Mouse (Mus musculus) ZHBTc4 (cell line): ENCODE results near the gene Vps13d.
"Not testable (repeated sequence)": the region's sequence is repeated elsewhere in the genome, so short reads cannot be mapped to it uniquely, and the experiment has no call there.

Experiments
- DNase-seq: peaks from one replicate; pipeline ENCODE4 v3.0.0-alpha.2; 2011; ENCODE audit warnings: low read depth, low spot score

The Vps13d gene

GRCm38 (mm10) chr4:145211076-145211475, 16.3 kb upstream of the Vps13d start:
- DNase-seq = no peak

DNA sequence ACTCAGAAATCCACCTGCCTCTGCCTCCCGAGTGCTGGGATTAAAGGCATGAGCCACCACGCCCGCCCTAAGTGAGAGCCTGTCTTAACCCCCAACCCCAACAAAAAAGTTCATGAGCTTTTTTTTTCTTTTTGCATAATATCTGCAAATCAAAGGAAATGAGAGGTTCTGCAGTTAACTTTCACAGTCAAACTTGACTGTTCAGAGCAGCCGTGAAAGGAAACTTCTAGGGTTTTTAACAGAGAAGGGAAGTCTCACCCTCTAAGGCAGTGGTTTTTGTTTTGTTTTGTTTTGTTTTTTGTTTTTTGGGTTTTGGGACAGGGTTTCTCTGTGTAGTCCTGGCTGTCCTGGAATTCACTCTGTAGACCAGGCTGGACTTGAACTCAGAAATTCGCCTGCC, 15.8 kb upstream of the Vps13d start:
- no peak for DNase-seq

GRCm38 (mm10) chr4:145209690-145210088, 14.9 kb upstream of the Vps13d start:
- DNase-seq = peak; percentile 84

GRCm38 (mm10) chr4:145209076-145209689, 14.4 kb upstream of the Vps13d start:
- no peak for DNase-seq

DNA sequence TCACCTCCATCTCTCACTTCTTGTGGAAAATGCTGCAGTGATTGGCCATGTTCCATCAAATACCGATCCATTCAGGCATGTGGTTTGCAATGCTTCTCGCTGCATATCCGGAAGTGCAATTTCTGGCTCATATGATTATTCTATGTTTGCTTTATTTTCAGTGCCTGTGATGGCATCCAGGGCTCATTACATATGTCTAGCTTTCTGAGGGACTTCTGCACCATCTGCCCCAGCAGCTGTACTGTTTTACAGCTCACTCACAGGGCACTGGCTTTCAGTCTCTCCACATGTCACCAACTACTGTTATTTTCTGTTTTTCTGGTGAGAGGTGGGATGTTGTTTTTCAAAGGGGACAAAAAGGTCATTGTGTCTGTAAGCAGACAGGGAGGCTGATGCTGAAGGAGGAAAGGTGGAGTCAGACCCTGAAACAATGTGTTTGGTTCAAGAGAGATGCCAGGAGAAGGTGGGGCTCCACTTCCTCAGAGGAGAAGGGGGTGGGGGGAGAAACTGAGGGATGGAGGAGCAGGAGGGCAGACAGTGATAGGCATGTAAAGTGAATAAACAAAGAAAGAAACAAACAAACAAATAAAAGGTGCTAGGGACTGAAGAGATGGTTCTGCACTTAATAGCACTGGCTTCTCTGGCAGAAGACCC, 13.0 kb upstream of the Vps13d start:
- peak; percentile 75 for DNase-seq

GRCm38 (mm10) chr4:145204779-145205178, 10.0 kb upstream of the Vps13d start:
- DNase-seq = no peak

GRCm38 (mm10) chr4:145203305-145203704, 8.5 kb upstream of the Vps13d start:
- no peak for DNase-seq

GRCm38 (mm10) chr4:145201424-145201823, 6.6 kb upstream of the Vps13d start:
- no peak for DNase-seq

GRCm38 (mm10) chr4:145199982-145200699, 5.3 kb upstream of the Vps13d start:
- peak; percentile 46 for DNase-seq

- peak; percentile 70 for DNase-seq
Observed at GRCm38 (mm10) chr4:145196586-145196985, 1.8 kb upstream of the Vps13d start.

DNA sequence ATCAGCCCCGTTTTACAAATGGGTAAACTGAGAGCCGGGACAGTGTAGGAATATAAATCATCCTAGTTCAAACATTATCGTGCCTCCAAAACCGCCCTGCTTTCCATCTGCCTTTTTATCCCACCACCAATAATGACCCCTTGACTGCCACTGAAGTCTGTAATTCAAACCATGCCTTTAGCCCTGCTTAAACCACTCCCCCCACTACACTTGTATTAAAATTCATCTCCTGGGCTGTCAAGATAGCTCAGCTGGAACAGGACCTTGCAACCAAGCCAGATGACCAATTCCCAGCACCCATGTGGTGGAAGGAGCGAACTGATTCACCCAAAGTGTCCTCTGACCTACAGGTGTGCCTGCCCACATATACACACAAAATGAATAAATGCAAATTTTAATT, 367 bp upstream of the Vps13d start:
- DNase-seq = no peak

DNA sequence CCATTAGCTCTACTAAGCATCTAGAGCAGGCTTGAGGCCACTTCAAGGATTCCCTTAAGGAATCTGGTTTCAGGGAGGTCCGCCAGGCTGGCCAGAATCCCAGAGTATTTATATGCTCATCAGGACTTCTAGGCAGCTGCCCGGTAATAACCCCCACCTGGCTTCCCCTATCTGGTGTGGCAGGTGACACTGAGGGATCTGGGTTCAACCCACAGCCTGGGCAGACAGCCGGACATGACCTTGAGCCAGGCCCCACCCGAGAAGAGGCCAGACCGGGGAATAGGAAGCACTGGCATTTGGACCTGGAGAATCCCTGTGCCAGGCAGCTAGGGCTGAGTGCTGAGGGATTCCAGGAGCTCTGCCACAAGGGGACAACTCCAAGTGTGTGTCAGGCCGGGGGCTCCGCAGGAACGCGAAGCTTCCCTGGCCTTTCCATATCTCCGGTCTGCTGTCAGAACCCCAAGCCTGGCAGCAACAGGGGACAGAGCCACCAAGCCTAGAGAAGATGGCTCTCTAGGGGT, 754 bp downstream of the Vps13d start:
- peak; percentile 46 for DNase-seq

DNA sequence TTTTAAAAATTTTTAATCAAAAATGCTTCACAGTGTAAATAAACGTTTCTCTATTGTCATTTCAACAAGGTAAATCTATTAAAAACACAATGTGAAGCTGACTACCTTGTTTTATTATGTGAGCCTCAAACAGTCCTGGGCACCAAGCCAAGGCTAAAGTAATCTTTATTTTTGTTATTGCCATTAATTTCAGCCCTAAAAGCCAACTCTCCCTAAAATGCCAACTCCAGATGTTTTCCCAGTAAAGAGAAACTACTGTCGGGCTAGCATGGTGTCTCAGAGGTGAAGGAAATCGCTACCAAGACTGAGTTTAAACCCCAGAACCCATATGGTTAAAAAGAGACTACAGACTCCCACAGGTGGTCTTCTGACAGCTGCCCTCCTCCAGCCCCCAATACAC, 1.4 kb downstream of the Vps13d start:
- no peak for DNase-seq

DNA sequence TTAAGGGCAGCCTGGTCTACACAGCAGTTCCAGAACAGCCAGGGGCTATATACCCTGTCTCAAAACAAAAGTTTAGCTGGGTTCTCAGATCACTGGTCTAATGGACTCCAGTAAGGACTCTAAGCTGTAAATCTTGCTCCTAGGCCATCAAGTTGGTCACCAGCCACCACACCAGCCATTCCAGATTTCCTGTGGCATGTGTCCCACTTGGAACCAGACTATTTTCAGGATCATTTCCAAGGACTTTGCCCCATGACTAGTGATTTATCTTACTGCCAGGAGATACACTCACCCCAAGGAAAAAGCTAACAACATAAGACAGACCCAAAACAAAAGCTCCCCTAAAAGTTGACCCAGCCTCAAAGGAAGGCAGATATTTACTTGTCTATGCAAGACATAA, 2.1 kb downstream of the Vps13d start:
- DNase-seq = no peak

- DNase-seq = no peak
Observed at GRCm38 (mm10) chr4:145188561-145188960, 6.2 kb downstream of the Vps13d start.

DNA sequence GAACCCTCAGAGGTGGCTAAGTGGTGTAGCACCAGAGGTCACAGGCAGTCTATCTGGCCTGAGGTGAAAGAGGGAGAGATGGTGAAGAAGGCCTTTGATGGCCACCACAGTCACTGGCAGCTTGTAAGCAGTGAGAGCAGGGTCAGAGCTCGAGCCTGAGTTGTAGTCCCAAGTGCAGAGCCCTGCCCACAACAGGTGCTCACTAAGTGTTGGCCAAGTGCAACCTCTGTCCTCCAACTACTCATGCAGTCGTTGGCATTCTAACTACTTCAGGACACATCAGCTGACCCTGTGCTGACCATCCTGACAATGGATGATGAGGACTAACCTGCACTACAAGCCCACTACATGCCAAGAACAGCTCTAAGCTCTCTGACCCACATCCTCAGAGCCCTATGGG, 7.2 kb downstream of the Vps13d start:
- no peak for DNase-seq

GRCm38 (mm10) chr4:145178918-145179549, 15.8 kb downstream of the Vps13d start:
- no peak for DNase-seq

DNA sequence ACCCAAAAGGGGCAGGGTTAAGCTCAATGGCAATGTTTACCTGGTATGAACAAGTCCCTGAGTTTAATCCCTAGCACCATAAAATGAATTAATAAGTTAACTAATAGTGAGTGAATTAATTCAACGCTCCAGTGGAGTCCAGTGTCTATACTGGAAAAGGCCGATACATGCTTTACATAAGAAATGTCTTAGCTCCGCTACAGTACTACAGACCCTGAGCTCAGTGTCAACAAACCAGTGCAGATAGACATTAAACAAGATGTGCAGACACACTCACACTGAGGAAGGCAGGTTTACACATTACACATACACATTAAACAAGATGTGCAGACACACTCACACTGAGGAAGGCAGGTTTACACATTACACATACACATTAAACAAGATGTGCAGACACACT, 29.3 kb downstream of the Vps13d start:
- not testable (repeated sequence) for DNase-seq

DNA sequence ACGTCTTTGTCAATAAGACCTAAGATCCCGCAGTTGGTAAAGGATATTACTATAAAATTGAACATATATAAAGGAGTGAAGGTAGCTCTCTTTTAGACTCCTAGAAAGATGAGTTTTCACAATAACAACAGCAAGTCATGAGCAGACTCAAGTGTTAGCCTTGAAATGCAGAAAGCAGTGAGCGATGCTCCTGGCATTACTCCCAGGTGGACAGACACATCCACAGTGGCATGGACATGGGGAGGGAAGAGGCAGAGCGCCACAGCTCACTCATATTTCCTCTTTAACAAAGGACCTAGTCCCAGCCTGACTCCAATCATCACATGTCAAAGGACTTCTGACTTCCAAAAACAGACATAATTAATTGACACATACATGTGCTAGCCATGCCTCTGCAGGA, 30.7 kb downstream of the Vps13d start:
- no peak for DNase-seq

- DNase-seq = peak; percentile 54
Observed at GRCm38 (mm10) chr4:145161243-145161642, 33.6 kb downstream of the Vps13d start.

DNA sequence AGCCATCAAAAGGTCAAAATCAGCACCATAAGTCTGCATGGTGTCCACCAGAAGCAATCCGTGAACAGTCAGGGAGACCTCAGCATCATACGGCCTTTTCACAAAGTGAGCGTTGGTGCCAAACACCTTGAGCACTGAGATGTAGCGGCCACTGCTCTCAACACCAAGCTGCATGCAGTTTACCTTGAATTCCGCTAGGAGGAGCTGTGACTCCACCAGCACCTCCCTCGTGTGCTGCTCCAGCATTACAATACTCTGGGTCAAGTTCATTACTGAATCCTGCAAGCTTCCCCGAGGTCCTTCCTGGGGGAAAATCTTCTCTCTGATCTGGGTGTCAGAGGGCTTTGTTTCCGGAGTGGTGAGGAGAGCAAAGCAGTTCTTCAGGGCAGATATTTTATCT, 38.8 kb downstream of the Vps13d start:
- peak; percentile 84 for DNase-seq

DNA sequence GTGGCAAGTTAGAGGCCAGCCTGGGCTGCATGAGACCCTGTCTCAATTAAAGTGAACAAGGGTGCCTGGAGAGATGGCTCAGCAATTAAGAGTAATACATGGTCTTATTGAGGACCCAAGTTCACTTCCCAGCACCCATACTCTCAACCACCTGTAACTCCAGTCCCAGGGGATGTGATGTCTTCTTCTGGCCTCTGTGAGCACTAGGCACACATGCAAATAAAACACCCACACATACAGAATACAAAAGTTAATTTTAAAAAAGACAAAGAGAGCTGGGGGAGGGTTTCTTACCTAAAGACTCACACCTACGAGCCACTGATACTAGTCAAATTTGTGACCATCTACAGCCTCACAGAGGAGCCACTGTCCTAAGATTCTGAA, 43.7 kb downstream of the Vps13d start:
- DNase-seq = no peak
